Mouse (Mus musculus): ENCODE results near the gene Uap1. TPM values are rescaled to one million over a fixed set of nuclear protein-coding genes. Genes with fewer than 3 reads are reported as not detected.
A peak's percentile ranks its signal among the peaks of the same experiment; 100 is the strongest.

The Uap1 gene
- polyA plus RNA-seq (2012; rRNA removed), result 16.1 and 17.3 TPM in 2 replicates

DNA sequence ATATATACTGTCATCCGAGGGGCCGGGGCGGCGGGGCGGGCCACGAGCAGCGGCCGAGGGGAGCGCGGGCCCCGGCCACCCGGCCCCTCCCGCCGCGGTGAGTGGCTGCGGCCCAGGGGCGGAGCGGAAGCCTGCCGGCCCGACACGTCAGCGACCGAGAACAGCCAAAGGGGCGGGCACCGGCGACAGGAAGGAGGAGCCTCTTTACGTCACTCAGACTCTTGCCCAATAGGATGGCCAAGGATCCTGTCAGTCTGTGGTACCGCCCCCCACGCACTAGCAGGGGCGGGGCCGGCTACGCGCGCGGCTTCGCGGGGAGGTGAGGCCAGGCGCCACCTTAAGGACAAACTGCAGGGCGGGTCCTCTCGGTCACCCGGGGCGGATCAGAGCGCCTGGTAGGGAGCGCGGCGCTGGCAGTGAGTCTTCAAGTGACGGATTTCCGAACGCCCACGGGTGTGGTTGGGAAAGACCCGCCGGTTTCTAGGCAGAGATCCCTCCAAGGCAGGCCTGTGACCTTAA is at the start of gene Uap1:
Gene Uap1 (minus strand): TSS at position 144 of the 519 bp plus-strand sequence.
- peak within 1 kb of the TSS; percentile 69 for H3K4me3 ChIP-seq (ENCODE audit: control insufficient read depth, insufficient read depth, low read length)
- H3K4me1 ChIP-seq (replicated peaks; ENCODE audit: control insufficient read depth, insufficient read depth, low read length), result peaks cover 5% of the 10 kb centered on the region
- no peak; the same call in 1 of the 2 replicates for TF ChIP-seq CTCF (IDR thresholded peaks at IDR 0.05; ENCODE audit: borderline replicate concordance, control insufficient read depth, extremely low read depth, insufficient read depth, low read length, poor library complexity)
- TF ChIP-seq POLR2A (IDR thresholded peaks at IDR 0.05; ENCODE audit: control insufficient read depth, extremely low read depth, insufficient read depth, low read length, poor library complexity), result peak; percentile 30; the same call in 1 of the 2 replicates
- H3K36me3 ChIP-seq (ENCODE audit: control insufficient read depth, insufficient read depth, low read length), result no peaks in the 10 kb centered on the region
- WGBS, result under 1% methylated on average over 52 of the region's 52 CpGs
- H3K27ac ChIP-seq (ENCODE audit: control insufficient read depth, insufficient read depth, low read length), result peak within 1 kb of the TSS; percentile 54; the same call in 1 of the 2 replicates
- no peaks in the 10 kb centered on the region for H3K27me3 ChIP-seq (ENCODE audit: control insufficient read depth, insufficient read depth, low read length)
- peak; percentile 99 for DNase-seq

DNA sequence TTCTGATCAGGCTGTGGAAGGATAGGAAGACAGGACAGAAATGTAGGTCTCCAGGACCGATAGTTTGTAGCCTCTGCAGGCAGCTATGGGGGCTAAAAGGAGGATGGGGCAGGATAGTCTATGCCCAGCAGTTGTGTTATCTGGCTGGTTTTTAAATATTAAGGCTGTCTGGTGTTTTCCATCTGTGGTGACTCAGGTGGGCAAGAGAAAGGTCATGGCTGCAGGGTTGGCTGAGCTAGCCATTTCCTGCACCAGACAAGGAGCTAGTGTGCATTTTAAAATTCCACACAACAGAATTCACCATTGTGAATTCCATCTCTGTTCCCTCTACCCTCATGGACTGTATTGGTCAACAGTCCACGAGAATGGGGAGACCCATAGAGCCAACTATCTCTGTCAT is 48.5 kb upstream of the Uap1 start:
- no peaks in the 10 kb centered on the region for H3K4me1 ChIP-seq (replicated peaks; ENCODE audit: control insufficient read depth, insufficient read depth, low read length)
- 85% methylated on average over 2 of the region's 2 CpGs for WGBS
- H3K27ac ChIP-seq (ENCODE audit: control insufficient read depth, insufficient read depth, low read length), result no peak overlapping the region
- no peak for TF ChIP-seq POLR2A (IDR thresholded peaks at IDR 0.05; ENCODE audit: control insufficient read depth, extremely low read depth, insufficient read depth, low read length, poor library complexity)
- no peak for TF ChIP-seq CTCF (IDR thresholded peaks at IDR 0.05; ENCODE audit: borderline replicate concordance, control insufficient read depth, extremely low read depth, insufficient read depth, low read length, poor library complexity)
- H3K27me3 ChIP-seq (ENCODE audit: control insufficient read depth, insufficient read depth, low read length), result no peaks in the 10 kb centered on the region
- no peak for DNase-seq
- H3K4me3 ChIP-seq (ENCODE audit: control insufficient read depth, insufficient read depth, low read length), result no peak overlapping the region
- no peaks in the 10 kb centered on the region for H3K36me3 ChIP-seq (ENCODE audit: control insufficient read depth, insufficient read depth, low read length)

DNA sequence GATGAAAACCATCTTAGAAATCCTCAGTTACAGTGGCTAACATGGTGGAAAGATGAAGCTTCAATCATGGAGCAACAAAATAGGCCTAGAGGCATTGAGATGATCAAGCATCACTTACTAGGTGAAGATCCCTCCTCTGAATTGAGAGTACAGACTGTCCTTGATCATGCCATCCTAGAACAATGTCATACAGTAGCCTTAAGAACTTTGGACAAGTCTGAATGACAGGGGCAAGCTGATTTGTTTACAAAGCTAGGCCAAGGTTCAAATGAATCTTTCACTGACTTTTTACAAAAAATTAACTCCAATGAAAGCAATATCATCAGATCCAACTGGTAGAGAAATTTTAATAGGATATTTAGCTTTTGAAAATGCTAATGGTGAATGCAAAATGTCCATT is 45.6 kb upstream of the Uap1 start:
- Histone ChIP-seq H3K27me3 (ENCODE audit: control insufficient read depth, insufficient read depth, low read length) (no peaks in the 10 kb centered on the region), H3K4me1 (replicated peaks; ENCODE audit: control insufficient read depth, insufficient read depth, low read length) (no peaks in the 10 kb centered on the region), H3K4me3 (ENCODE audit: control insufficient read depth, insufficient read depth, low read length) (no peak overlapping the region), H3K36me3 (ENCODE audit: control insufficient read depth, insufficient read depth, low read length) (no peaks in the 10 kb centered on the region), H3K27ac (ENCODE audit: control insufficient read depth, insufficient read depth, low read length) (no peak overlapping the region)
- no peak for TF ChIP-seq POLR2A (IDR thresholded peaks at IDR 0.05; ENCODE audit: control insufficient read depth, extremely low read depth, insufficient read depth, low read length, poor library complexity)
- DNase-seq, result no peak

DNA sequence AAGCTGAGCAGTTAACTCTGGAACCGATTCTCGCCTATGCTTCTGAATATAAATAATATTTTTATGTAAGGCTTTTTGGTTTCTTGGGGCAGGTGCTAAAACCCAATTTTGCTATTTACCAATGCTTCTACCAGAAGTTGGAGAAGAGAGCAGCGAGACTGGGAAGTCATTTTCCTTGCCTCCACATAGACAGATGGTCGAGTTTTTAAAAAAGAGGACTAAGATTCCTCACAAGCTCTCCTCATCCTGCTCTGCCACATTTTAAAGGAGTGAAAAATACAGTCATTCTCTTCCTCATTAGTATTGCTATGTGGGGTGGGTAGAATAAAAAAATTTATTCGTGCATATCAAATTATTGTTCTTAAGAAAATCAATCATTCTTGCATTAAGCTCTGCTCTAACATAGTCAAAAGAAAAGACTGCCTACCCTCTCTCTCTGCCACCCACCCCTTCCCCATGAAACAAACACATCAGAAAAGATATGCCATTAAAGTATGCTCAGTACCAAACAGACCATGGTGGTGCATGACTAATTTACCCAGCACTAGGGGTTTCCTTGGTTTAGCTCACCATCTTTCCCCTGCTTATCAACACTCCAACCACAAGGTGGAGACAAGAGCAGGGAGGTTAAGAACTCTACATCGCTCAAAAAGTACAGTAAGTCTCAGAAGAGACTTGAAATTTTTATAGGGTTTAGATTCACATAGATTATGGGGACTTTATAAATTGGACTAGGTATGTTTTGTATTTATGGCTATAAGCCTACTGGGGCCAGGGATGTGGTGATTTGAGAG is 43.5 kb upstream of the Uap1 start:
- no peaks in the 10 kb centered on the region for H3K36me3 ChIP-seq (ENCODE audit: control insufficient read depth, insufficient read depth, low read length)
- peaks cover 2% of the 10 kb centered on the region; the same call in 1 of the 2 replicates for H3K4me1 ChIP-seq (replicated peaks; ENCODE audit: control insufficient read depth, insufficient read depth, low read length)
- no peaks in the 10 kb centered on the region for H3K27me3 ChIP-seq (ENCODE audit: control insufficient read depth, insufficient read depth, low read length)
- 79% methylated on average over 6 of the region's 6 CpGs for WGBS
- H3K27ac ChIP-seq (ENCODE audit: control insufficient read depth, insufficient read depth, low read length), result no peak overlapping the region
- H3K4me3 ChIP-seq (ENCODE audit: control insufficient read depth, insufficient read depth, low read length), result no peak overlapping the region
- TF ChIP-seq POLR2A (IDR thresholded peaks at IDR 0.05; ENCODE audit: control insufficient read depth, extremely low read depth, insufficient read depth, low read length, poor library complexity) (no peak), CTCF (IDR thresholded peaks at IDR 0.05; ENCODE audit: borderline replicate concordance, control insufficient read depth, extremely low read depth, insufficient read depth, low read length, poor library complexity) (no peak)
- DNase-seq, result peak; percentile 25

DNA sequence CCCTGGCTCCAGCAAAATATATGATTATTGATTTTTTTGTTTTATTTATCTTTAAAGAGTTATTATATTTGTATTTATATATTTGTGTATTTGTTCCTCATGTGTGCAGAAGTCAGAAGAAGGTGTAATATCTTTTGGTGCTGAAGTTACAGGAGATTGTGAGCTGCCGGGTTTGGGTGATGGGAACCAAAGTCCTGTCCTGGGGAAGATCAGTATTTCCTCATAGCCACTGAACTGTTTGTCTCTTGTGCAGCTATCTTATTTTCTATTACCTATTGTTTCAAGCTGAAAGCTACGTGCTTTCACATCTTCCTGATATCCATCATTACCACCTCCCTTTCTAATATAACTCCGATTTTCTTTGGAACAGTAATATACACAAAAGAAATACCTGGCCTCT is 40.8 kb upstream of the Uap1 start:
- no peak overlapping the region for H3K4me3 ChIP-seq (ENCODE audit: control insufficient read depth, insufficient read depth, low read length)
- no peak for TF ChIP-seq CTCF (IDR thresholded peaks at IDR 0.05; ENCODE audit: borderline replicate concordance, control insufficient read depth, extremely low read depth, insufficient read depth, low read length, poor library complexity)
- no peak for TF ChIP-seq POLR2A (IDR thresholded peaks at IDR 0.05; ENCODE audit: control insufficient read depth, extremely low read depth, insufficient read depth, low read length, poor library complexity)
- no peak for DNase-seq
- 83% methylated on average over 3 of the region's 3 CpGs for WGBS
- H3K27me3 ChIP-seq (ENCODE audit: control insufficient read depth, insufficient read depth, low read length), result no peaks in the 10 kb centered on the region
- H3K4me1 ChIP-seq (replicated peaks; ENCODE audit: control insufficient read depth, insufficient read depth, low read length), result peaks cover 2% of the 10 kb centered on the region; the same call in 1 of the 2 replicates
- no peak overlapping the region for H3K27ac ChIP-seq (ENCODE audit: control insufficient read depth, insufficient read depth, low read length)
- peaks cover 17% of the 10 kb centered on the region for H3K36me3 ChIP-seq (ENCODE audit: control insufficient read depth, insufficient read depth, low read length)

DNA sequence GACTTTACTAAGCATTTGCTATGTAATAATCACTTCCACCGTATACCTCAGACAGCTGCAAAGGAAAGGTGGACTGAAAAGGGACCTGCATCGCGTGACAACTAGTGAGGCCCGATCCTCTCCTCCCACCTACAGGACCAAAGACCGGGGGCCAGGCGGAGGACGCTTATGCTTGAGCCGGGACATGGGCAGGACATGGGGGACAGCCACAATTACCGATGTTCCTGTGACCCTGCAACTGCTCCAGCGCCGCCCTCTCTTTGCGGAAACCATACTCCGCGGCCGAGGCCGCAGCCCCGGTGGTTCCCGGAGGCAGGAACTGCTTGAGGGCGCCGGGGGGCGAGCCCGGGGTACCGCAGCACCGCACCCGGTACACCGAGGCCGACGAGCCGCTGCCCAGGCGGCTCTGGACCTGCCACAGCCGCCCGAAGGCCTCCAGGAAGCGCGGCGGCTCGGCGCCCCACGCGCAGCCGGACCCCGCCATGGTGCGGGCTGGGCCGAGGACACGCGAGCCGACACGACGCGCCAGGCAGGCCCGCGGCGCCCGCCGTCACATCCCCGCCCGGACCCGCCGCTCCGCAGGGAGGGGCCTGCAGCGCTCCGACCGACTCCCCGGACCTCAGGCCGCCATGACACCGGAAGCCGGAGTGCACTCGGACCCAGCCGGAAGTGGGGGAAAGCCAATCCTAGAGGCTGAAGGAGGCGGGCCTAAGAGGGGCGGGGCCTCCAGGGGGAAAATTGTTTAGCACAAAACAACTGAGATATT is 40.2 kb upstream of the Uap1 start, which contains the start of gene Uhmk1:
Gene Uhmk1 (minus strand): TSS at position 641 of the 766 bp plus-strand sequence.
- Histone ChIP-seq H3K36me3 (ENCODE audit: control insufficient read depth, insufficient read depth, low read length) (peaks cover 22% of the 10 kb centered on the region), H3K27ac (ENCODE audit: control insufficient read depth, insufficient read depth, low read length) (no peak within 1 kb of the TSS), H3K4me1 (replicated peaks; ENCODE audit: control insufficient read depth, insufficient read depth, low read length) (peaks cover 2% of the 10 kb centered on the region; the same call in 1 of the 2 replicates), H3K27me3 (ENCODE audit: control insufficient read depth, insufficient read depth, low read length) (no peaks in the 10 kb centered on the region), H3K4me3 (ENCODE audit: control insufficient read depth, insufficient read depth, low read length) (peak within 1 kb of the TSS; percentile 83)
- no peak for TF ChIP-seq CTCF (IDR thresholded peaks at IDR 0.05; ENCODE audit: borderline replicate concordance, control insufficient read depth, extremely low read depth, insufficient read depth, low read length, poor library complexity)
- peak; percentile 76 for TF ChIP-seq POLR2A (IDR thresholded peaks at IDR 0.05; ENCODE audit: control insufficient read depth, extremely low read depth, insufficient read depth, low read length, poor library complexity)
- DNase-seq, result peak; percentile 89
- WGBS, result 1% methylated on average over 70 of the region's 70 CpGs
